Mouse (Mus musculus): Measurements from ENCODE around the gene Exosc7. TPM values are rescaled to one million over a fixed set of nuclear protein-coding genes. Genes with fewer than 3 reads are reported as not detected.

The Exosc7 gene
- polyA plus RNA-seq, 1 experiment = 25.1 TPM

DNA sequence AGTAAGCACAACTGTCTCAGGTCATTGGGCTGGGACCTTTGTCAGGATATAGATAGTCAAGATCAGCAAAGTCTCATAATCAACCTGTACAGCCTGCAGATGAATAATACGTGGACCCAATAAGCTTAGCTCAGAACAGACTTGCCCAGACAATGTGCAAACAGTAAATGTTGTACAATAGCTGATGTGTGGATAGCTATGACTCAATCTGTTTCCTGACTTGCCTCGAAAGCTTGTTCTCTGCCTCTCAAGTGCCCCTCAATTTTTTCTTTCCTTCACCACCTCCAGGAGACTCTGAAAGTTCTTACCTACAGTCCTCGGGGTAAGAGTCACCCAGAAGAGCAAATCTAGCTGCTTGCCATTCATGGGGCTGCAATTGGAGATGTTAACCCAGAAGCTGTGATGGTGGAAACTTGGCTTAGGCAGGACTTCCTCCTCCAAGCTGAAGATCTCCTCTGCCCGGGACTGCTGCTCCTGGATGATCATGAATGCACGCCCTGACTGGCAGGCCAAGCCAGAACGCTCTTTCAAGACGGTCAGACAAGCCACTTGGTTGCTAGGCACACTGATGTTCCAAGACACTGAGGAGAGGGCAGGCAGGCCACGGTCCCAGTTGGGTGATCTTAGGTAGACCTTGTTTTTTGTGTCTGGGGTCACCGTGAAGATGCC lies 64.5 kb downstream of the Exosc7 start:
- Histone ChIP-seq H3K27ac (ENCODE audit: insufficient read depth, low read depth, low read length) (no peak overlapping the region), H3K4me1 (ENCODE audit: control insufficient read depth, insufficient read depth, low read length) (peaks cover 28% of the 10 kb centered on the region), H3K4me3 (ENCODE audit: insufficient read depth, low read length) (no peak overlapping the region)
- no peak for TF ChIP-seq CTCF (IDR thresholded peaks at IDR 0.05; ENCODE audit: low read depth, low read length)
- TF ChIP-seq POLR2A (IDR thresholded peaks at IDR 0.05; ENCODE audit: borderline replicate concordance, low read depth, low read length) = no peak

DNA sequence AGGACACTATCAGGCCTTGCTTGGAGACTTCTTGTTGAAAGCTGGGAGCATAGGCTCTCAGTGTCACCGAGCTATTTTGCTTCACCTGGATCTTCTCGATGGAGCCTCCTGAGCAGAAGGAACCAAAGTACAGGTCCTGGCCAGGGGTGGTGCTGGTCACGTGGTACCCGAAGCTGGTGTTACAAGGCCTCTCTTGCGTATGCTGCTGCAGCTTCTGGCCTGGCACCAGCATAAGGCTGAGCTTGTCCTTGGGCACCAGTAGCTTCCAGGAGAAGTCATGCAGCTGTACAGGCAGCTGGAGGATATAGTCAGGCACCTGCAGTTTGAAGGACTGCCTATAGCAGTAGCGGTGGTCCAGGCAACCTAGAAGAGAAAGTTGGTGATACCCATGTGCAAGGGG lies 67.0 kb downstream of the Exosc7 start:
- Histone ChIP-seq H3K4me3 (ENCODE audit: insufficient read depth, low read length) (no peak overlapping the region), H3K27ac (ENCODE audit: insufficient read depth, low read depth, low read length) (no peak overlapping the region), H3K4me1 (ENCODE audit: control insufficient read depth, insufficient read depth, low read length) (peaks cover 23% of the 10 kb centered on the region)
- no peak for TF ChIP-seq CTCF (IDR thresholded peaks at IDR 0.05; ENCODE audit: low read depth, low read length)
- TF ChIP-seq POLR2A (IDR thresholded peaks at IDR 0.05; ENCODE audit: borderline replicate concordance, low read depth, low read length) = no peak

DNA sequence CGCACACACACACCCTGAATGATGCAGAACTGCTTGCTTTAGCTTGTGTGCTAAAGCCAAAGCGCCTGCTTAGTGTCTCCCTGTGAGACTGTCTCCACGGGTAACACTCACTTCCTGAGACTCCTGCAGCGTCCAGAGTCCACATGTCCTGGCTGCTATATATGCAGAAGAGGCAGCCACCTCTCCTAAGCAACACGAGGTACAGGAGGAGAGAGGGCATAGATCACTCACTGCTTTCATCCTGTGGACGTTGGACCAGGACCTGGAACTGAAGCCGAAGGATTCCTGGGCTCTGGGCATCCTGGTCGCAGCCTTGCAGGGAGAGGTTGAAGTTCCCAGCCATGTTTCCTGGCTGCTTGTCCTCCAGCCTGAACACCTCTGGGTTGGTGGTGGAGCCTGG lies 70.2 kb downstream of the Exosc7 start:
- no peak overlapping the region for H3K4me3 ChIP-seq (ENCODE audit: insufficient read depth, low read length)
- no peak overlapping the region for H3K27ac ChIP-seq (ENCODE audit: insufficient read depth, low read depth, low read length)
- no peak for TF ChIP-seq CTCF (IDR thresholded peaks at IDR 0.05; ENCODE audit: low read depth, low read length)
- no peak for TF ChIP-seq POLR2A (IDR thresholded peaks at IDR 0.05; ENCODE audit: borderline replicate concordance, low read depth, low read length)
- peaks cover 34% of the 10 kb centered on the region for H3K4me1 ChIP-seq (ENCODE audit: control insufficient read depth, insufficient read depth, low read length)

DNA sequence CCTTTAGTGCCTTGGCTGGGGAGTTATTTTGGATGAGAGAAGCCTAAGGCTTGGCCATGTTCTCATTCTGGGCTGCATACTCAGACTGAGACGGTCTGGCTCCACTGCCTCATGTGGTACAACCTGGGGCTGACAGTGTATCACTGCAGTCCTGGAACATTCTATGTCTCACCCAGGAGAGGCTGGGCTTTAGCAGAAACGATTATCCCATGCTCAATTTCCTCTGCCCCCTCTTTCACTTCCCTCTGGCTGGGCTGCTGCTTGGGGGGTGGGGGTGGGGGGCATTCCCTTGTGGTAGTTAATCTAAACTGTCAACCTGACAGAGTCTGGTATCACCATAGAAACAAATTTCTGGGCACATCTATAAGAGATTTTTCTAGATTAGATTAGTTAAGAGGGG lies 72.5 kb downstream of the Exosc7 start:
- TF ChIP-seq POLR2A (IDR thresholded peaks at IDR 0.05; ENCODE audit: borderline replicate concordance, low read depth, low read length) = no peak
- no peak for TF ChIP-seq CTCF (IDR thresholded peaks at IDR 0.05; ENCODE audit: low read depth, low read length)
- H3K4me3 ChIP-seq (ENCODE audit: insufficient read depth, low read length) = no peak overlapping the region
- no peak overlapping the region for H3K27ac ChIP-seq (ENCODE audit: insufficient read depth, low read depth, low read length)
- H3K4me1 ChIP-seq (ENCODE audit: control insufficient read depth, insufficient read depth, low read length) = peaks cover 41% of the 10 kb centered on the region

Other genes with a start within 250 kb of the Exosc7 start
- 51.3 and 61.5 TPM in 2 replicates for gene Zfp445, start 247.2 kb upstream of the Exosc7 start, polyA plus RNA-seq (2012; ENCODE audit: insufficient read depth, insufficient read length, missing spikeins)
- gene Zkscan7, start 227.5 kb upstream of the Exosc7 start, polyA plus RNA-seq (2012; ENCODE audit: insufficient read depth, insufficient read length, missing spikeins) = 1.3 and 1.4 TPM in 2 replicates
- 1.7 and 1.9 TPM in 2 replicates for gene Zfp105, start 190.1 kb upstream of the Exosc7 start, polyA plus RNA-seq (2012; ENCODE audit: insufficient read depth, insufficient read length, missing spikeins)
- 71.3 and 78.2 TPM in 2 replicates for gene 1110059G10Rik, start 162.2 kb upstream of the Exosc7 start, polyA plus RNA-seq (2012; ENCODE audit: insufficient read depth, insufficient read length, missing spikeins)
- 34.3 and 46.2 TPM in 2 replicates for gene Kif15, start 162.2 kb upstream of the Exosc7 start, polyA plus RNA-seq (2012; ENCODE audit: insufficient read depth, insufficient read length, missing spikeins)
- gene Tmem42, start 91.9 kb upstream of the Exosc7 start, polyA plus RNA-seq (2012; ENCODE audit: insufficient read depth, insufficient read length, missing spikeins) = 4.9 and 5.5 TPM in 2 replicates
- gene Tgm4, start 78.5 kb upstream of the Exosc7 start, polyA plus RNA-seq (2012; ENCODE audit: insufficient read depth, insufficient read length, missing spikeins) = not detected in 2 replicates
- gene Zdhhc3, start within 50 bp of the Exosc7 start, polyA plus RNA-seq (2012; ENCODE audit: insufficient read depth, insufficient read length, missing spikeins) = 42.8 and 47.5 TPM in 2 replicates
- not detected in 2 replicates for gene Clec3b, start 37.7 kb downstream of the Exosc7 start, polyA plus RNA-seq (2012; ENCODE audit: insufficient read depth, insufficient read length, missing spikeins)
- gene Cdcp1, start 102.8 kb downstream of the Exosc7 start, polyA plus RNA-seq (2012; ENCODE audit: insufficient read depth, insufficient read length, missing spikeins) = not detected in 2 replicates
- gene Tmem158, start 147.5 kb downstream of the Exosc7 start, polyA plus RNA-seq (2012; ENCODE audit: insufficient read depth, insufficient read length, missing spikeins) = 0.75 and 1.4 TPM in 2 replicates

Measured in bone marrow macrophage, adult 2 months (primary cell).